Mouse (Mus musculus) megakaryocyte, embryonic 14.5 days (primary cell): ENCODE results near the gene Adgrl3. TPM values are rescaled to one million over a fixed set of nuclear protein-coding genes. Genes with fewer than 3 reads are reported as not detected.

Source experiments
- H3K27me3 ChIP-seq: replicated peaks from 2 replicates; pipeline ENCODE3; 2012; ENCODE audit warnings: inconsistent platforms
- H3K36me3 ChIP-seq: replicated peaks from 2 replicates; pipeline ENCODE3; 2012; ENCODE audit warnings: low read length, inconsistent platforms, mixed read lengths
- H3K4me1 ChIP-seq: 2 replicates; pipeline ENCODE4 v1.6.1; 2012; ENCODE audit warnings: inconsistent platforms
- H3K4me3 ChIP-seq: replicated peaks from 2 replicates; pipeline ENCODE3; 2012; ENCODE audit warnings: moderate library complexity, mild to moderate bottlenecking, inconsistent platforms
- H3K9me3 ChIP-seq: 2 replicates; pipeline ENCODE4 v1.6.1; 2012; ENCODE audit warnings: inconsistent platforms
- FLI1 ChIP-seq: IDR thresholded peaks from 2 replicates; pipeline ENCODE4 v1.6.1; 2012; ENCODE audit warnings: low read length, inconsistent platforms, mixed read lengths
- GATA1 ChIP-seq: IDR thresholded peaks from 3 replicates; pipeline ENCODE4 v1.6.1; 2012; ENCODE audit warnings: mixed read lengths, low read length, inconsistent platforms, borderline replicate concordance
- polyA plus RNA-seq: library from polyadenylated mRNA; stranded (reverse); fragments of >175 nt; gene quantifications from 2 replicates; pipeline ENCODE4 v1.2.3, GENCODE M21; 2012; ENCODE audit warnings: low replicate concordance; ENCODE audit not compliant: insufficient read depth

Gene Adgrl3
- polyA plus RNA-seq, 1 experiment = 0.10 TPM

DNA sequence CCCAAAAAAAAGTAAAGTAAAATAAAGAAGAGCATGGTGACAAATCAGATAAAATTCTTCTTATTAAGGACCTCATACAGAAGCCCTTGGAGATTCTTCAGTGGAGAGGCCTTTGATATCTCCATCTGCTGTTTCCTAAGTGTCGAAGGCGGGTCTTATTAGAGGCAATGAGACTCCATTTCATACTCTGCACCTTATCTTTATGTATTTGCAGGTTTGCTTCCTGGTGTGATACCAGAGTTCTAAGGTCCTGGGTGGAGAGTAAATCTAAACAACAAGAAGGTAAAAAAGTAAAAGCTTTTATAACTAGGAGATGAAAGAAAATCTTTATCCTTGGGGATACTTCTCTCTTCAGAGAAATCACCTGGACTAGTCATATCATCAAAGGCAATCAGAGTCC lies 817.9 kb downstream of the Adgrl3 start:
- Histone ChIP-seq H3K9me3 (no peaks in the 10 kb centered on the region), H3K4me1 (no peaks in the 10 kb centered on the region), H3K27me3 (no peaks in the 10 kb centered on the region), H3K36me3 (no peaks in the 10 kb centered on the region), H3K4me3 (no peak overlapping the region)
- TF ChIP-seq FLI1 (no peak), GATA1 (no peak)

- TF ChIP-seq GATA1 = no peak
- no peak for TF ChIP-seq FLI1
- Histone ChIP-seq H3K4me1 (no peaks in the 10 kb centered on the region), H3K27me3 (no peaks in the 10 kb centered on the region), H3K9me3 (no peaks in the 10 kb centered on the region), H3K4me3 (no peak overlapping the region), H3K36me3 (no peaks in the 10 kb centered on the region)
Observed at GRCm38 (mm10) chr5:81843798-81844197, 823.9 kb downstream of the Adgrl3 start.

DNA sequence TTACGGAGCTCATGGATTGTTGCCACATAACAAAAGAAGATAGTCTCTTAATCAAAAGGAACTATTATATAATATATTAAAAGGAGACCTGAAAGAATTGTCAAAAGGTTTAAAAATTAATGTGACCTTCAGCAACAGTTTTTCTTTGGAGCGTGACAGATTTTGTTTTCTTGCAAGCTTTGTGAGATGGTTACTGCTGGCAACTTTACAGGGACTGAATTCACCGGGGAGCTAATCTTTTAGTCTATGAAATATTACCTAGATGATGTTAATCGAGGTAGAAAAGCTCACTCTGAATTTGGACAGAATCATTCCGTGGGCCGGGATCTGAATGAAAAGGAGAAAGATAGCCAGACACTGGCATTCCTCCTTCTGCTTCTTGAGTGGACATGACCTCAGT lies 850.4 kb downstream of the Adgrl3 start:
- no peaks in the 10 kb centered on the region for H3K27me3 ChIP-seq
- no peak for TF ChIP-seq FLI1
- TF ChIP-seq GATA1 = no peak
- H3K36me3 ChIP-seq = no peaks in the 10 kb centered on the region
- H3K4me1 ChIP-seq = no peaks in the 10 kb centered on the region
- no peak overlapping the region for H3K4me3 ChIP-seq
- peaks cover 8% of the 10 kb centered on the region for H3K9me3 ChIP-seq
